Mouse (Mus musculus) intestine, postnatal 0 days (tissue): ENCODE measurements around the gene Iqcn. TPM values are rescaled to one million over a fixed set of nuclear protein-coding genes. Genes with fewer than 3 reads are reported as not detected.
A peak's percentile ranks its signal among the peaks of the same experiment; 100 is the strongest.

Source experiments
- ATAC-seq: fragments of 200-750 bp; cut with Nextera tagmentation; 2 replicates; pipeline ENCODE4 v1.8.0; 2017; ENCODE audit warnings: mild to moderate bottlenecking, moderate TSS enrichment, moderate library complexity
- H3K27ac ChIP-seq: fragments of 300-500 bp; sonication (generic); 2 replicates; pipeline ENCODE4 v1.5.1; 2014; ENCODE audit warnings: mild to moderate bottlenecking, low read depth, low read length, moderate library complexity
- H3K27me3 ChIP-seq: fragments of 300-500 bp; sonication (generic); replicated peaks from 2 replicates; pipeline ENCODE4 v1.6.1; 2014; ENCODE audit warnings: low read length, mixed read lengths; ENCODE audit not compliant: control insufficient read depth, insufficient read depth
- H3K36me3 ChIP-seq: fragments of 300-500 bp; sonication (generic); 2 replicates; pipeline ENCODE4 v1.6.1; 2014; ENCODE audit warnings: mild to moderate bottlenecking, moderate library complexity; ENCODE audit not compliant: control insufficient read depth, insufficient read depth
- H3K4me1 ChIP-seq: fragments of 300-500 bp; sonication (generic); replicated peaks from 2 replicates; pipeline ENCODE4 v1.6.1; 2014; ENCODE audit warnings: antibody characterized with exemption, low read length, mixed read lengths; ENCODE audit not compliant: control insufficient read depth, insufficient read depth
- H3K4me2 ChIP-seq: fragments of 300-500 bp; sonication (generic); replicated peaks from 2 replicates; pipeline ENCODE4 v1.6.1; 2014; ENCODE audit warnings: low read depth, mild to moderate bottlenecking, moderate library complexity
- H3K4me3 ChIP-seq: fragments of 300-500 bp; sonication (generic); 2 replicates; pipeline ENCODE4 v1.5.1; 2014; ENCODE audit warnings: low read depth, low read length
- H3K9ac ChIP-seq: fragments of 300-500 bp; sonication (generic); 2 replicates; pipeline ENCODE4 v1.6.1; 2014; ENCODE audit warnings: mild to moderate bottlenecking, low read depth, low read length
- H3K9me3 ChIP-seq: fragments of 300-500 bp; sonication (generic); 2 replicates; pipeline ENCODE4 v1.6.1; 2016; ENCODE audit warnings: mixed run types; ENCODE audit not compliant: control insufficient read depth
- CTCF ChIP-seq: sonication (generic); IDR thresholded peaks from 2 replicates; pipeline ENCODE4 v1.5.1; 2016; ENCODE audit warnings: low read depth, mild to moderate bottlenecking, control low read depth, antibody characterized with exemption, moderate library complexity
- WGBS: fragments of 180-500 bp; shearing (Covaris S2); extraction: QIAGEN DNeasy Blood & Tissue Kit; methylation state at CpG from one replicate; pipeline ENCODE4 v1.1.7; 2014; 5-methylcytosine and 5-hydroxymethylcytosine counted together
- polyA plus RNA-seq: library from polyadenylated mRNA; unstranded; fragments of >200 nt; fragmentation: Nextera tagmentation; extraction: Ambion mirVana; gene quantifications from 2 replicates; pipeline ENCODE4 v1.2.1, GENCODE M21; 2015

The Iqcn gene
- polyA plus RNA-seq, 1 experiment from 2014 or later = not detected

DNA sequence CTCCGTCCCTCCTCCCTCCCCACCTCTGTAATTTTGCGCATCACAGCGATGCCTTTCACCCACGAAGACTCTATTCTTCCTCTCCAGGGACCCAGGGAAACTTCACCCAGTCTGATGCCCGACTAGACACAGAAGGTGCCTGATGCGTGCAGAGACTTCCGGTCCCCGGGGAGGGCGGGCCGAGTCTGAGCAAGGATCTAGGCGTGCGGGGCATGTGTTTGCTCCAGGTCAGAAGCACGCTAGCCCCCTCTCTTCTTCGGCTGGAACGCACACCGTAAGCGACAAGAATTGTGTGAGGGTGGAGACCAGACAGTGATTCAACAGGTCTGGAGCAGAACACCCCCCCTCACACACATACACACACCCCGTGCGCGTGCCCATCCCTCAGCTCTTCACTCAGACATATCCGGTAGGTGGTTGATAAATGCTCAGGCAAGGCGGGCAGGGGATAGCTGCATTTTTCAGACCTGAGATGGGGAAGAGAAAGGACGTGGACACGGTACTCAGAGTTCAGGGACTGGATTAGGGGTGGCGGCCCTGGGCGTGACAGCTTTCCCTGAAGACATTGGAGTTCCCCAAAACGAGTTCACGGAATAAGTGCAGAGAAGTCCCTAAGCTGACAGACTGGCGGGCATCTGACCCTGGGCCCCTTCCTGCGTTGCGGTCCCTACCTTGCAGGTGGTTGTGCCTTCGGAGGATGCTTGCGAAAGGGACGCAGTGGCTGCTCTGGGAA lies 62.7 kb downstream of the Iqcn start:
- H3K4me2 ChIP-seq = peak overlapping the region; percentile 78
- 2% methylated on average over 34 of the region's 34 CpGs for WGBS
- TF ChIP-seq CTCF = no peak

GRCm38 (mm10) chr8:70766571-70767440 lies 63.5 kb downstream of the Iqcn start:
- 14% methylated on average over 21 of the region's 21 CpGs for WGBS
- H3K4me1 ChIP-seq = 0 out of 2 replicates have a peak, but pooled peaks cover 6% of the 10 kb centered on the region
- peak overlapping the region; percentile 45 for H3K9ac ChIP-seq
- H3K4me2 ChIP-seq = peak overlapping the region; percentile 78
- no peaks in the 10 kb centered on the region for H3K9me3 ChIP-seq
- peaks cover 50% of the 10 kb centered on the region for H3K36me3 ChIP-seq
- peak; percentile 39 for ATAC-seq
- no peak for TF ChIP-seq CTCF
- no peaks in the 10 kb centered on the region for H3K27me3 ChIP-seq
- H3K27ac ChIP-seq = peak overlapping the region; percentile 5; the same call in 1 of the 2 replicates
- H3K4me3 ChIP-seq = peak overlapping the region; percentile 53

More for the DNA sequence above, 62.7 kb downstream of the Iqcn start:
- H3K9ac ChIP-seq = peak overlapping the region; percentile 45
- H3K27ac ChIP-seq = peak overlapping the region; percentile 96; the same call in 1 of the 2 replicates
- 0 out of 2 replicates have a peak, but pooled peaks cover 6% of the 10 kb centered on the region for H3K4me1 ChIP-seq
- no peaks in the 10 kb centered on the region for H3K9me3 ChIP-seq
- no peak for ATAC-seq
- peak overlapping the region; percentile 53 for H3K4me3 ChIP-seq
- H3K36me3 ChIP-seq = peaks cover 42% of the 10 kb centered on the region
- no peaks in the 10 kb centered on the region for H3K27me3 ChIP-seq

Other genes with a start within 250 kb of the Iqcn start
- gene Klhl26, start 226.5 kb upstream of the Iqcn start, polyA plus RNA-seq = 9.3 and 10.5 TPM in 2 replicates
- 2.3 and 2.4 TPM in 2 replicates for gene Tmem59l, start 216.1 kb upstream of the Iqcn start, polyA plus RNA-seq
- 0.61 and 0.81 TPM in 2 replicates for gene Crlf1, start 210.3 kb upstream of the Iqcn start, polyA plus RNA-seq
- 145 and 148 TPM in 2 replicates for gene Rex1bd, start 196.7 kb upstream of the Iqcn start, polyA plus RNA-seq
- gene Uba52, start 192.7 kb upstream of the Iqcn start, polyA plus RNA-seq = 805 and 863 TPM in 2 replicates
- 199 and 203 TPM in 2 replicates for gene Fkbp8, start 175.7 kb upstream of the Iqcn start, polyA plus RNA-seq
- gene Kxd1, start 175.5 kb upstream of the Iqcn start, polyA plus RNA-seq = 46.4 and 52.1 TPM in 2 replicates
- gene Ell, start 164.0 kb upstream of the Iqcn start, polyA plus RNA-seq = 11.8 and 13.0 TPM in 2 replicates
- 19.4 and 21.0 TPM in 2 replicates for gene Isyna1, start 109.1 kb upstream of the Iqcn start, polyA plus RNA-seq
- 63.2 and 65.3 TPM in 2 replicates for gene Ssbp4, start 94.6 kb upstream of the Iqcn start, polyA plus RNA-seq
- gene Lrrc25, start 87.3 kb upstream of the Iqcn start, polyA plus RNA-seq = 2.1 and 2.2 TPM in 2 replicates
- 1.7 and 1.9 TPM in 2 replicates for gene Gdf15, start 71.0 kb upstream of the Iqcn start, polyA plus RNA-seq
- 79.0 and 92.1 TPM in 2 replicates for gene Pgpep1, start 43.1 kb upstream of the Iqcn start, polyA plus RNA-seq
- 181 and 182 TPM in 2 replicates for gene Lsm4, start 30.2 kb upstream of the Iqcn start, polyA plus RNA-seq
- 114 and 121 TPM in 2 replicates for gene Jund, start 4.5 kb upstream of the Iqcn start, polyA plus RNA-seq
- gene Gm3336, start 15.1 kb downstream of the Iqcn start, polyA plus RNA-seq = 2.8 TPM in 2 replicates
- gene Pde4c, start 20.3 kb downstream of the Iqcn start, polyA plus RNA-seq = 0.21 and 0.31 TPM in 2 replicates
- gene Rab3a, start 51.2 kb downstream of the Iqcn start, polyA plus RNA-seq = 18.8 and 19.5 TPM in 2 replicates
- 76.3 and 80.6 TPM in 2 replicates for gene Mpv17l2, start 57.5 kb downstream of the Iqcn start, polyA plus RNA-seq
- gene Pik3r2, start 73.3 kb downstream of the Iqcn start, polyA plus RNA-seq = 37.4 and 41.0 TPM in 2 replicates
- gene Mast3, start 101.6 kb downstream of the Iqcn start, polyA plus RNA-seq = 4.4 and 7.2 TPM in 2 replicates
- gene Il12rb1, start 105.0 kb downstream of the Iqcn start, polyA plus RNA-seq = 0.29 and 0.31 TPM in 2 replicates
- 6.2 and 6.9 TPM in 2 replicates for gene Arrdc2, start 136.3 kb downstream of the Iqcn start, polyA plus RNA-seq
- gene Kcnn1, start 159.8 kb downstream of the Iqcn start, polyA plus RNA-seq = 0.17 and 0.30 TPM in 2 replicates
- gene Ccdc124, start 170.5 kb downstream of the Iqcn start, polyA plus RNA-seq = 61.7 and 64.3 TPM in 2 replicates
- 0.20 and 0.52 TPM in 2 replicates for gene Slc5a5, start 189.3 kb downstream of the Iqcn start, polyA plus RNA-seq
- gene Rpl18a, start 194.0 kb downstream of the Iqcn start, polyA plus RNA-seq = 2,933 and 2,947 TPM in 2 replicates
- 13.8 and 14.7 TPM in 2 replicates for gene Map1s, start 202.5 kb downstream of the Iqcn start, polyA plus RNA-seq